Mouse (Mus musculus) brain, embryonic 14.5 days (tissue): Measurements from ENCODE around the gene Sh3pxd2a.

Source experiments
- CTCF ChIP-seq: fragments of 200-500 bp; IDR thresholded peaks from 2 replicates; pipeline ENCODE4 v1.5.1; 2012; ENCODE audit warnings: inconsistent platforms, mild to moderate bottlenecking, moderate library complexity, borderline replicate concordance; ENCODE audit not compliant: insufficient read depth, insufficient read length; ENCODE audit errors: extremely low read depth
- POLR2A ChIP-seq: fragments of 200-500 bp; IDR thresholded peaks from 2 replicates; pipeline ENCODE4 v1.6.1; 2012; ENCODE audit warnings: mild to moderate bottlenecking, inconsistent platforms, borderline replicate concordance; ENCODE audit not compliant: poor library complexity, insufficient read depth, insufficient read length, severe bottlenecking; ENCODE audit errors: extremely low read depth

- no peak; the same call in 1 of the 2 replicates for TF ChIP-seq CTCF
- no peak for TF ChIP-seq POLR2A
Measured at GRCm38 (mm10) chr19:47213470-47213869, 250.7 kb downstream of the Sh3pxd2a start.
